Mouse (Mus musculus): ENCODE data around the gene Tas2r123.

The Tas2r123 gene

DNA sequence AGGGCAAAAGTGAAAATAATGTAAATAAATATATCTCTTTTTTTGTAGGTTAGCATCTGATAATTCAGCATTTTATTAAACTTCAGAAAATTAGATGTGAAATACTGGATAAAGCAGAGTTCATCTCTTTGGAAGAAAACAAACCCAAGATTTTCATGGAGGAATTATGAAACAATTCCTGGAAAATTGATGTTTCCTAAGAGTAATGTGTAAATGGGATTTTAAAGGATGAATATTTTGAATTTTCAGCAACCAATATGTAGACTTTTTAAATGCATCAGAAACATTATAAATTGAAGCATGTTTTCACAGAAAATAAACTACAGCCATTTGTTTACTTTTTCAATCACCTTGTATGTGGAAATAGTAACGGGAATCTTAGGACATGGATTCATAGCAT is at the start of gene Tas2r123:
Gene Tas2r123, plus strand, starts transcription at position 301 of the 400 bp plus-strand sequence.
- DNase-seq: no peak

DNA sequence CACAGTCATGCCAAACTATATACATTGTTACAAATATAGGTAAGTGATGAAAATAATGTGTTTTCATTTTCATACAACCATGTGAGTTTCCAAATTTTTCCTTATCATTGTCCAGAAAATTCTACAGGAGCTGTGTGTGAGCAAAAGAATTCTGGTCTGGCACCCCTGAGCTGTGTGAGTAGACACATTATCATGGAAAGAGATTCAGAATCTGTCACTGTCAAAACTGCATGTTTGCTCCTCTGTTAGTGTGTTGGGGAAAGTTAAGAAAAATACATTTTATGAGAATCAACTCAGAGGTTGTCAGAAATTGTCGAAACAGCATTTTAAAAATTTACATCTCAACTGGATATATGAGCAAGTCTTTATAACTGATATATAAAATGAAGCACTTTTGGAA is 44.4 kb upstream of the Tas2r123 start, which contains the start of gene Tas2r117:
Gene Tas2r117, plus strand, starts transcription at position 301 of the 400 bp plus-strand sequence.
- DNase-seq: no peak

DNA sequence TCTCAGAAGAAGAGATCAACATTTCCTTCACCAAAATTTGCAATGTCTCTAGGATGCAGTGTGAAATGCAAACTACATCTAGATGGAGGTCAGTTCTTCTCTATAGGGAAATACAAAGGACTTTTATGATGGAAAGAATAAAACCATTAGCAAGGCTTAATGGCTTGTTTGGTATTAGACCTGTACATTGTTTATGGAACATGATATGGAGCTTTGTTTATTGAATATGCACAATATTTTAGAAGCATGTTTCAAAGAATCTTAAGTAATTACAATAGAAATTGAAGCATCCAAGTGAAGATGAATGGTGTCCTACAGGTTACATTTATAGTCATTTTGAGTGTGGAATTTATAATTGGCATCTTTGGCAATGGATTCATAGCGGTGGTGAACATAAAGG is 8.2 kb downstream of the Tas2r123 start, which contains the start of gene Tas2r116:
Gene Tas2r116, plus strand, starts transcription at position 301 of the 400 bp plus-strand sequence.
- no peak for DNase-seq

DNA sequence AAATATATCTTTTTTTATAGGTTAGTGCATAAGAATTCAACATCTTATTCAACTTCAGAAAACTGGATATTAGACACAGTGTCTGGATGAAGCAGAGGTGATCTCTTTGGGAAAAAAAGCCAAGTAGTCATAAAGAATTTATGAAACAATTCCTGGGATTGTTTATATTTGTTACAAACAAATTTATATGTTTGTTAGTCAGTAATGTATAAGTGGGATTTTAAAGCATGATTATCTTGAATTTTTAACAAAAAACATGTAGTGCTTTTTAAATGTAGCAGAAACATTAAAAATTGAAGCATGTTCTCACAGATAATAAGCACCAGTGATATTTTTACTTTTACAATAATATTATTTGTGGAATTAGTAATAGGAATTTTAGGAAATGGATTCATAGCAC is 20.8 kb downstream of the Tas2r123 start, which contains the start of gene Tas2r110:
Gene Tas2r110, plus strand, starts transcription at position 301 of the 400 bp plus-strand sequence.
- no peak for DNase-seq

- DNase-seq: no peak
These were observed 45.8 kb downstream of the Tas2r123 start, which contains the start of gene Tas2r113 for GRCm38 (mm10) chr6:132892711-132893110. TSS of gene Tas2r113 (plus strand) at chr6:132893011.

Measured in lung, postnatal 10 days (tissue).